Mouse (Mus musculus) bone marrow macrophage, adult 2 months (primary cell): ENCODE measurements around the gene Olfr703.

ENCODE experiments used
- CTCF ChIP-seq: IDR thresholded peaks from 2 replicates; pipeline ENCODE4 v1.5.1; 2012; ENCODE audit warnings: low read depth, mild to moderate bottlenecking, low read length, moderate library complexity
- POLR2A ChIP-seq: IDR thresholded peaks from 2 replicates; pipeline ENCODE4 v1.6.1; 2012; ENCODE audit warnings: mild to moderate bottlenecking, low read depth, low read length, borderline replicate concordance

GRCm38 (mm10) chr7:106843060-106843459 lies at the start of gene Olfr703:
- no peak for TF ChIP-seq POLR2A
- no peak for TF ChIP-seq CTCF
